Mouse (Mus musculus): ENCODE data around the gene 4930412O13Rik. TPM values are rescaled to one million over a fixed set of nuclear protein-coding genes. Genes with fewer than 3 reads are reported as not detected.

Gene 4930412O13Rik
- polyA plus RNA-seq, 1 experiment from 2014 or later = not detected

GRCm38 (mm10) chr2:9917602-9918001, 36.5 kb downstream of the 4930412O13Rik start:
- no peak overlapping the region for H3K27ac ChIP-seq (ENCODE audit: low read length)
- H3K4me3 ChIP-seq (ENCODE audit: low read length) = no peak overlapping the region
- H3K4me2 ChIP-seq (ENCODE audit: low read depth, low read length) = no peak overlapping the region
- H3K27me3 ChIP-seq (ENCODE audit: control insufficient read depth, insufficient read depth, low read depth, low read length) = no peaks in the 10 kb centered on the region
- no peak overlapping the region for H3K9ac ChIP-seq (ENCODE audit: low read length)
- H3K36me3 ChIP-seq (ENCODE audit: control insufficient read depth, insufficient read depth, low read length) = peaks cover 5% of the 10 kb centered on the region
- 88% methylated on average over 9 of the region's 9 CpGs for WGBS
- no peaks in the 10 kb centered on the region for H3K9me3 ChIP-seq (ENCODE audit: control insufficient read depth, low read length)
- no peaks in the 10 kb centered on the region for H3K4me1 ChIP-seq (replicated peaks; ENCODE audit: control insufficient read depth, insufficient read depth, low read length)
- ATAC-seq (ENCODE audit: low read depth) = no peak

GRCm38 (mm10) chr2:9918691-9919471, 37.8 kb downstream of the 4930412O13Rik start:
- no peaks in the 10 kb centered on the region for H3K4me1 ChIP-seq (replicated peaks; ENCODE audit: control insufficient read depth, insufficient read depth, low read length)
- H3K9me3 ChIP-seq (ENCODE audit: control insufficient read depth, low read length) = no peaks in the 10 kb centered on the region
- peaks cover 5% of the 10 kb centered on the region for H3K36me3 ChIP-seq (ENCODE audit: control insufficient read depth, insufficient read depth, low read length)
- H3K27me3 ChIP-seq (ENCODE audit: control insufficient read depth, insufficient read depth, low read depth, low read length) = no peaks in the 10 kb centered on the region
- no peak overlapping the region for H3K4me2 ChIP-seq (ENCODE audit: low read depth, low read length)
- H3K27ac ChIP-seq (ENCODE audit: low read length) = no peak overlapping the region
- H3K9ac ChIP-seq (ENCODE audit: low read length) = no peak overlapping the region
- 63% methylated on average over 17 of the region's 17 CpGs for WGBS
- peak; percentile 85 for ATAC-seq (ENCODE audit: low read depth)
- H3K4me3 ChIP-seq (ENCODE audit: low read length) = no peak overlapping the region

- Histone ChIP-seq H3K4me1 (replicated peaks; ENCODE audit: control insufficient read depth, insufficient read depth, low read length) (no peaks in the 10 kb centered on the region), H3K27ac (ENCODE audit: low read length) (no peak overlapping the region), H3K9ac (ENCODE audit: low read length) (no peak overlapping the region), H3K36me3 (ENCODE audit: control insufficient read depth, insufficient read depth, low read length) (no peaks in the 10 kb centered on the region), H3K4me2 (ENCODE audit: low read depth, low read length) (no peak overlapping the region), H3K4me3 (ENCODE audit: low read length) (no peak overlapping the region), H3K9me3 (ENCODE audit: control insufficient read depth, low read length) (no peaks in the 10 kb centered on the region), H3K27me3 (ENCODE audit: control insufficient read depth, insufficient read depth, low read depth, low read length) (no peaks in the 10 kb centered on the region)
- WGBS = 45% methylated on average over 7 of the region's 7 CpGs
- ATAC-seq (ENCODE audit: low read depth) = no peak
Measured at GRCm38 (mm10) chr2:9926194-9926904, 45.3 kb downstream of the 4930412O13Rik start.

GRCm38 (mm10) chr2:9926905-9927283, 45.8 kb downstream of the 4930412O13Rik start:
- Histone ChIP-seq H3K4me2 (ENCODE audit: low read depth, low read length) (no peak overlapping the region), H3K9me3 (ENCODE audit: control insufficient read depth, low read length) (no peaks in the 10 kb centered on the region), H3K9ac (ENCODE audit: low read length) (no peak overlapping the region), H3K4me3 (ENCODE audit: low read length) (no peak overlapping the region), H3K27ac (ENCODE audit: low read length) (no peak overlapping the region), H3K27me3 (ENCODE audit: control insufficient read depth, insufficient read depth, low read depth, low read length) (no peaks in the 10 kb centered on the region), H3K36me3 (ENCODE audit: control insufficient read depth, insufficient read depth, low read length) (no peaks in the 10 kb centered on the region), H3K4me1 (replicated peaks; ENCODE audit: control insufficient read depth, insufficient read depth, low read length) (no peaks in the 10 kb centered on the region)
- WGBS = 69% methylated on average over 4 of the region's 4 CpGs
- ATAC-seq (ENCODE audit: low read depth) = no peak

Other genes starting within 250 kb of the 4930412O13Rik start
- not detected in 2 replicates for gene 9230102O04Rik, start 8.3 kb downstream of the 4930412O13Rik start, polyA plus RNA-seq (2015; fragmentation: Nextera tagmentation; extraction: Ambion mirVana)
- 5.0 and 5.4 TPM in 2 replicates for gene Gata3, start 8.8 kb downstream of the 4930412O13Rik start, polyA plus RNA-seq (2015; fragmentation: Nextera tagmentation; extraction: Ambion mirVana)
- gene Taf3, start 167.3 kb downstream of the 4930412O13Rik start, polyA plus RNA-seq (2015; fragmentation: Nextera tagmentation; extraction: Ambion mirVana) = 11.7 and 13.3 TPM in 2 replicates
- 530 and 541 TPM in 2 replicates for gene Atp5c1, start 199.3 kb downstream of the 4930412O13Rik start, polyA plus RNA-seq (2015; fragmentation: Nextera tagmentation; extraction: Ambion mirVana)
- 26.7 and 28.7 TPM in 2 replicates for gene Kin, start 199.3 kb downstream of the 4930412O13Rik start, polyA plus RNA-seq (2015; fragmentation: Nextera tagmentation; extraction: Ambion mirVana)